Mouse (Mus musculus): ENCODE results near the gene Myof. TPM values are rescaled to one million over a fixed set of nuclear protein-coding genes. Genes with fewer than 3 reads are reported as not detected.
A peak's percentile ranks its signal among the peaks of the same experiment; 100 is the strongest.

Gene Myof
- polyA plus RNA-seq, 1 experiment from 2014 or later, result 15.9 TPM

GRCm38 (mm10) chr19:37852056-37852455 is 191.3 kb downstream of the Myof start:
- Histone ChIP-seq H3K4me2 (no peak overlapping the region), H3K4me3 (replicated peaks) (no peak overlapping the region), H3K27ac (0 out of 2 replicates have a peak overlapping the region, but pooled peaks have one; percentile 4), H3K4me1 (no peaks in the 10 kb centered on the region), H3K9ac (no peak overlapping the region), H3K36me3 (no peaks in the 10 kb centered on the region), H3K27me3 (replicated peaks) (no peaks in the 10 kb centered on the region), H3K9me3 (no peaks in the 10 kb centered on the region)
- ATAC-seq (ENCODE audit: insufficient read depth, low FRiP score, low read depth), result no peak
- WGBS, result 58% methylated on average over 1 of the region's 1 CpGs

- 22% methylated on average over 9 of the region's 9 CpGs for WGBS
- no peaks in the 10 kb centered on the region for H3K36me3 ChIP-seq
- no peaks in the 10 kb centered on the region for H3K4me1 ChIP-seq
- no peak; the same call in 1 of the 2 replicates for ATAC-seq (ENCODE audit: insufficient read depth, low FRiP score, low read depth)
- H3K27me3 ChIP-seq (replicated peaks), result no peaks in the 10 kb centered on the region
- no peak overlapping the region for H3K9ac ChIP-seq
- H3K4me2 ChIP-seq, result no peak overlapping the region
- H3K27ac ChIP-seq, result 0 out of 2 replicates have a peak overlapping the region, but pooled peaks have one; percentile 4
- H3K4me3 ChIP-seq (replicated peaks), result no peak overlapping the region
- H3K9me3 ChIP-seq, result no peaks in the 10 kb centered on the region
Measured at GRCm38 (mm10) chr19:37851590-37852038, 191.8 kb downstream of the Myof start.

Other genes starting within 250 kb of the Myof start
- gene Cep55, start 11.4 kb upstream of the Myof start, polyA plus RNA-seq (2015; fragmentation: Nextera tagmentation; extraction: Ambion mirVana), result 25.9 and 26.7 TPM in 2 replicates
- gene Ffar4, start 53.5 kb upstream of the Myof start, polyA plus RNA-seq (2015; fragmentation: Nextera tagmentation; extraction: Ambion mirVana), result 5.3 and 7.0 TPM in 2 replicates
- gene Rbp4, start 81.7 kb upstream of the Myof start, polyA plus RNA-seq (2015; fragmentation: Nextera tagmentation; extraction: Ambion mirVana), result 102 and 206 TPM in 2 replicates
- 0.57 and 0.71 TPM in 2 replicates for gene Pde6c, start 89.2 kb upstream of the Myof start, polyA plus RNA-seq (2015; fragmentation: Nextera tagmentation; extraction: Ambion mirVana)
- gene Fra10ac1, start 180.6 kb upstream of the Myof start, polyA plus RNA-seq (2015; fragmentation: Nextera tagmentation; extraction: Ambion mirVana), result 33.7 and 37.4 TPM in 2 replicates
- gene Lgi1, start 221.0 kb upstream of the Myof start, polyA plus RNA-seq (2015; fragmentation: Nextera tagmentation; extraction: Ambion mirVana), result 0.92 and 1.1 TPM in 2 replicates

All from stomach, embryonic 15.5 days (tissue).